Mouse (Mus musculus): ENCODE measurements around the gene Igsf8. TPM values are rescaled to one million over a fixed set of nuclear protein-coding genes. Genes with fewer than 3 reads are reported as not detected.

The Igsf8 gene
- polyA plus RNA-seq, 2 experiments from 2014 or later = 3.8 to 5.5 TPM

GRCm38 (mm10) chr1:172305153-172305552, 43.7 kb downstream of the Igsf8 start:
- ATAC-seq = no peak

GRCm38 (mm10) chr1:172305635-172306034, 44.2 kb downstream of the Igsf8 start:
- ATAC-seq = no peak

GRCm38 (mm10) chr1:172306196-172306595, 44.8 kb downstream of the Igsf8 start:
- peak; percentile 24 for ATAC-seq

DNA sequence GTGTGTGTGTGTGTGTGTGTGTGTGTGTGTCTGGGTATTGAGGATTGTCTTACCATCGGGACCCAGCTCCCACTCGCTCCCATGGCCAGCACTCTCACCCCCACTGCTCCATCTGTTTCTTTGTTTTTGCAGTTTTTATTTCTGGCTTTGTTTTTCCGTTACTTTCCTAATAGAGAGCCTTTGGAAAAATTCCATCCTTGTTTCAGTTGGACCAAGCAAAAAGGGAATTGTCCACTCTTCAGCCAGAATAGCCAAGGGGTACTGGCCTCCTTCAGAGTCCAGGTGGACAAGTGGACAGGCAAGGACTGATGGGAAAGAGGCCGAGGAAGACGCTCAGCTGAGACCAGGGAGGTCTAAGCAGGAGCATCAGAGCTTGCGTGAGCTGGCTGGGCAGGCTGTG, 45.4 kb downstream of the Igsf8 start:
- no peak for ATAC-seq

- no peak for ATAC-seq
Observed at GRCm38 (mm10) chr1:172307936-172308335, 46.5 kb downstream of the Igsf8 start.

- no peak for ATAC-seq
Observed at GRCm38 (mm10) chr1:172308409-172308808, 47.0 kb downstream of the Igsf8 start.

GRCm38 (mm10) chr1:172309699-172310398, 48.4 kb downstream of the Igsf8 start:
- ATAC-seq = peak; percentile 56

DNA sequence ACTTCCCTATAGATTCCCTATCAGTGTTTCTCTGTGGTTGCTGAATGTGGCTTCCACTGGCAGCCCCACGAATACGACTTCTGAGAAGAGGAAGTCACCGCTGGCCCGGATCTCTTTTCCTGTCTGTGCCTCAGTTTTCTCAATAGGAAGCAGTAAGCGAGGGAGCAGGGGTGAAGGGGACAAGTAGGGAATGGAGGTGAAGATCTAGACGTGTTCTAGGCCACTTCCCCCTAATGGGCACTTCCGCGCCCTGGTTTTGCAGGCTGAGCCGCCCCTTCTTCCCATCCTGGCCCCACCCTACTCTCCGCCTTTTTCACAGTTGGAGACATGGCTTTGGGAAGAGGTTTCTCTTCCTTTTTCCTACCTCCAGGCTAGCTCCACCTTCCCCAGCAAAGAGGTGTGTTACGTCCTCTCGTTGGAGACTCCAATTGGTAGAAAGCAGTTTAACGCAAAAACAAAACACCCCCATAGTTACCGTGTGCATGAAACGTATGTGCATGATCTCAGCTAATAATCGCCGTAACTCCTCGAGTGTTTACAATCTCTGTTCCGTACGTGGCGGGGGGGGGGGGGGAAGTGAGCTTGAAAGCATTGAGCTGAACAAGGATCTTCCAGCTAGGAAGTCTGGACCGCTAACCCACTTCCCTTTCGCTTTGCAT, 49.9 kb downstream of the Igsf8 start:
- peak; percentile 53 for ATAC-seq

DNA sequence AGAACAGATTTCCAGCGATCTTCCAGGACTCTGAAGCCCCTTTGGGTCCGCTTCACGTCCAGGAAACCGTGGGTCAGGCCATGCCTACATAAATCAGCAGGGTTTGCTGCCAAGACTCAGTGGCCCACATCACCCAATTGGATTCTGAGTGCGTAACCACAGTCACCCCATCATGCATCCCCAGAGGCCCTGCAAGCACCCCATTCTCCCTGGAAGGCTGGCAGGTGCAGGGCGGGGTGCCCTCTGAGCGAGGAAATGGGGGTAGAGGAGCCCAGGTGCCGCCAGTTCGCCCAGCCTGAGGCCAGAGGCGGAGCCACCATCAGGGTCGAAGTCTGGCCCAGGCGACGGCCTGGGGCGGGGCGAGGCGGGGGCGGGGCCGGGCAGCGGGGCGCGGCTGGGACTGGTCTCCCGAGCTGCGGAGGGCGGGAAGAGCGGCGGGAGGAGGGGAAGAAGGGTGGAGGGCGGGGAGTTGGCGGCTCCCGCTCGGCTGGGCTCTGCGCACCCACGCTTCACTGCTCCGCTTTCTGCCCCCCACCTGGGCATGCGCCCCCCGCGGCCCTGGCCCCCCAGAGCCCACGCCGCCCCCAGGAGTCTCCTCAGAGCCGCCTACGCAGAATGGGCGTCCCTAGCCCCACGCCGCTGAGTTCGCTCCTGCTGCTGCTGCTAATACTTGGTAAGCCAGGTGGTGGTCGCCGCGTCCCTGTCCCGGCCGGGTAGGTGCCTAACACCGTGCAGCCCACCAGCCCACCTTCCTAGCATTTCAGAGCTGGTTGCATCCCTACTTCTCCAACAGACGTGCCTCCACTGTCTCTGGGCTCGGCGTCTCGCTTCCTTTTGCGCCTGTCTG, 50.7 kb downstream of the Igsf8 start:
- ATAC-seq = peak; percentile 45

DNA sequence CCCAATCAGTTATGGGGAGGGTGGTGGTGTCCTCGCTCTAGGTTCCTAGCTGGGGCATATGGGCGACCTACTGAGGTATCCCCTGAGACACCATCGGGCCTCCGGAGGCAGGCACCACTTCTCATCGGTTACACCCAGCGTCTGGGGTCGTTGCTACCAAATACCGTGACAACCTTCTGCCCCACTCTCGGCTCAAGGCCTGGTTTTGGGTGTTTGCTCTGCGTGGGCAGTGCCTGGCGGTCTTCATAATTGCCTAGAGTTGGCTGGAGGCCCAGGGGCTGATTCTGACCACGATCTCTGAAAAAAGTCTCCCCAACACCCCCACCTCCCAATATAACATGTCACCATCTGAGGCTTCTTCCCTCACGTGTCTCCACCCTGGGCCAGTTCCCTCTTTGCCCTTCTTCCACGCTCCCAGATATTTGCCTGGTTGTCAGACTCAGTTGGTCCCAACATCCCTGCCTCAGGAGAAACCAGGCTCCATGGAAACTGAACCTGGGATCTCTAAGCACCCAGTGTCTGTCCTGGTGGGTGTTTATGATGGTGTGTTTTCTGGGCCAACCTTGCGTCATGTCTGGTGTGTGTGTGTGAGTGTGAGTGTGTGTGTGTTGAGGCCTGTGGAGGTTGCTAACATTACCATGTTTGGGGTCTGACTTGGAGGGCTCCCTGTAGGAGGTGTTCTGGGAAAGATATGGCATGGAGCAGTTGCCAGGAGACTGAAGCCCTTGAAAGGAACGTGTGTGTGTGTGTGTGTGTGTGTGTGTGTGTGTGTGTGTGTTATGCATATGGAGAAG, 51.5 kb downstream of the Igsf8 start:
- no peak for ATAC-seq

- no peak for ATAC-seq
Observed at GRCm38 (mm10) chr1:172313613-172314411, 52.4 kb downstream of the Igsf8 start.

DNA sequence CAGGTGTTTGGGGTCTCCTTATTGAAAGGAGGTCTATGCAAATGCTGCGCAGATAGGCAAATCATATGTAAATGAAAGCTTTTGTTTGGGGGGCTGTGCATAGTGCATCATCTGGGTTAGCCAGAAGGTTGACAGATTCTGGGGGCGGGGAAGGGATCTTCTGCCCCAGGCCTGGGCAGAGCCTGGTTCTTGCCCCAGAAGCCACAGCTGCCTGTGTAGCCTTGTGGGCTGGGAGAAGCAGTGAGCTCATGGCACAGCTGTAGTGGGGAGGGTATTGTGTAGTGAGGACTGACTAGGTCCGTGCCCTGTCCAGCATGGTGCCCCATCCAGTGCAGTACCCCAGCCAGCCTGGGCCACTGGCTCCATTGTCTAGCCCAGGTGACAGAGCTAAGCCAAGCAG, 53.5 kb downstream of the Igsf8 start:
- no peak for ATAC-seq

DNA sequence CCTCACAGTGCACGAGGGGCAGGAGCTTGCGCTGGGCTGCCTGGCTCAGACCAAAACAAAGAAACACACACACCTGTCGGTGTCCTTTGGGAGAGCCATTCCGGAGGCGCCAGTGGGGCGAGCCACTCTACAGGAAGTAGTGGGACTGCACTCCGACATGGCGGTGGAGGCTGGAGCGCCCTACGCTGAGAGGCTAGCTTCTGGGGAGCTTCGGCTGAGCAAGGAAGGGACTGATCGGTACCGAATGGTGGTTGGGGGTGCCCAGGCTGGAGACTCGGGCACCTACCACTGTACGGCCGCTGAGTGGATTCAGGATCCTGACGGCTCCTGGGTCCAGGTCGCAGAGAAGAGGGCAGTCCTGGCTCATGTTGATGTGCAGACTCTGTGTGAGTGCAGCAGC, 56.0 kb downstream of the Igsf8 start:
- ATAC-seq = no peak

DNA sequence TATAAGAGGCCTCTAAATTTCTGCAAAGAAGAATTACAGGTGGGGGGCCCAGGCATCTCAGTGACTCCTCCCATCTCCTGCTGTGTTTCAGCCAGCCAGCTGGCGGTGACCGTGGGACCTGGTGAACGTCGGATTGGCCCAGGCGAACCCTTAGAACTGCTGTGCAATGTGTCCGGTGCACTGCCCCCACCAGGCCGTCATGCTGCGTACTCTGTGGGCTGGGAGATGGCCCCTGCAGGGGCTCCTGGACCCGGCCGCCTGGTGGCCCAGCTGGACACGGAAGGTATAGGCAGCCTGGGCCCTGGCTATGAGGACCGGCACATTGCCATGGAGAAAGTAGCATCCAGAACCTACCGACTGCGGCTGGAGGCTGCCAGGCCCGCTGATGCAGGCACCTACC, 56.5 kb downstream of the Igsf8 start:
- ATAC-seq = no peak

GRCm38 (mm10) chr1:172318424-172319035, 57.1 kb downstream of the Igsf8 start:
- ATAC-seq = no peak

DNA sequence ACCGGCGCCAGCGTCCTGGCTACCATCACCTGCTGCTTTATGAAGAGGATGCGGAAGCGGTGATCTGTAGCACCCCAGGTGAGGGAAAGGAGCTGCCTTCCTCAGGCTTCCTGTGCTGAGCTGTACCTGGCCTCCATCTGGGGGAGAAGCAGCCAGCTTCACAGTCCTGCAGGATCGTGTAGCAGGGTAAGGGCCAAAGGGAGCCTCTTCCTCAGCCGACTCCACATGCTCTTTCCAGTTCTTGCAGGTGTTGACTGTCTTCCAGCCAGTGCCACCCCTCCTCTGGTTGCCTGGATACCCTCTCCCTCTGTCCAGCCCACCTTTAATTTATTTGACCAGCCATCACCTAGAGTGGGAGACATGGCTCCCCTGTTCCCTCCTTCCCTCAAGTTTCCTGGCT, 57.9 kb downstream of the Igsf8 start:
- no peak for ATAC-seq

GRCm38 (mm10) chr1:172319921-172320411, 58.5 kb downstream of the Igsf8 start:
- ATAC-seq = no peak

DNA sequence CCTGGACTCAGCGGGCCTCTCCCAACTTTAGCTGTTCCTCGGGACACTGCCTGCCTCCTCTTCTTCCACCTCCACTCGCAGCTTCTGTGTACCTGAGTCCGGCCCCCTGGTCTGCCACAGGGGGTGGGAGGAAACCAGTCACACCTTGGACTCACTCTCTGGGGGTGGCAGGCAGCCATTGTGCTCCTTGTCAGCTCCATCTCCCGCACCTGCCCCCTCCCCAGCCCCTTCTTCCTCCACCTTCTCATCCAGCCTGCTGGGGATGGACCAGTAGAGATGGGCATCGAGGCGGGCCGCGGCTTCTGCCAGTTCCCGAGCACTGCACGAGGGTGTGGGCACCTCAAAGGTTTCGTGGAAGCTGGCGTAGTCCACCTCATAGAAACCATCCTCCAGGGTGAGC, 61.3 kb downstream of the Igsf8 start:
- no peak for ATAC-seq

DNA sequence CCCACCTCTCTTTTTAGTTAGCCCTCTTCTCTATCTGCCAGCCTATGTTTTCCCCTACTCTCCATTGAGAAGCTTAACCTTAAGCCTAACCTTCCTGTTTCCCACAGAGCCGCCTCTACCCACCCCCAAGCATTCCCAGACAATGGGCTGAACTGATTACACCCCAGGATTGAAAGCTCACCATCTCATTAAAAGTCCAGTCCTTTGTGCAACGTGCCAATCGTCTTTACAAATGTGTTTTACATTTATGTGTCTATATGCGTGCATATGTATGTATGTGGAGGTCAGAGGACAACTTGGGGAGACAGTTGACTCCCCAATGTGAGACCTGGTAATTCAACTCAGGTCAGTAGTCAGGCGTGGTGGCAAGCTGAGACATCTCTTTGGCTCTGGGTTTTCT, 61.9 kb downstream of the Igsf8 start:
- no peak for ATAC-seq

DNA sequence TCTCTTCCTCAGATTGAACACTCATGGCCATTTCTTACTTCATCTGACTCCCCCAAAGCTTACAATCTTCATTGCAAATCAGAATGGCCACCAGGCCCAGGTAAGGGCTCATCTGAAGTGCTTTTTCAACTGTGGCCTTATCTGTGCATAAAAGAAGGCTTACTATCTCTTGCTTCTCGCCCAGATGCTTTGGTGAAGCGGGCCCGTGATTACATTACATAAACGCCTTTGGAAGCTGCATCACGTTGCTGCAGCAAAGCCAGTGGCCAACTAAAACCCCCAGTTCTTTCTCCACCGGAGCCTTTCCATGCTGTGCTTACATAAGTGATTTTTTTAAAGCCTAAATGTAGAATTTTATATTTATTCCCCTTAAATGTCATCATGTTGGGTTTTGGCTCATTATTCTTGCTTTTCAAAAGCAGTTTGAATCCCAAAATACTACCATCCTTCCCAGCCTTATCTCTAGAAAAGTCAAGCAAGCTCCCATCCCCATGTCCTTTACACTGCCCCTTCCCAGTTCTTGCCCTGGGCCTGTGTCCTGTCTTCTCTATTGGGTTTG, 62.4 kb downstream of the Igsf8 start:
- no peak for ATAC-seq

- peak; percentile 79 for ATAC-seq
Observed at GRCm38 (mm10) chr1:172324725-172325124, 63.3 kb downstream of the Igsf8 start.

All from CD4-positive, CD25-positive, alpha-beta regulatory T cell, adult 4 months (primary cell).